Mouse (Mus musculus) olfactory bulb, adult 2 months (tissue): ENCODE results near the gene Nepro.

ENCODE experiments used
- CTCF ChIP-seq: fragments of 200-500 bp; IDR thresholded peaks from 2 replicates; pipeline ENCODE4 v1.5.1; 2012; ENCODE audit warnings: low read depth, mild to moderate bottlenecking, low read length, moderate library complexity; ENCODE audit not compliant: insufficient read depth
- POLR2A ChIP-seq: fragments of 200-500 bp; IDR thresholded peaks from 2 replicates; pipeline ENCODE4 v1.6.1; 2012; ENCODE audit warnings: mild to moderate bottlenecking, low read depth, low read length, moderate library complexity; ENCODE audit not compliant: insufficient read depth

DNA sequence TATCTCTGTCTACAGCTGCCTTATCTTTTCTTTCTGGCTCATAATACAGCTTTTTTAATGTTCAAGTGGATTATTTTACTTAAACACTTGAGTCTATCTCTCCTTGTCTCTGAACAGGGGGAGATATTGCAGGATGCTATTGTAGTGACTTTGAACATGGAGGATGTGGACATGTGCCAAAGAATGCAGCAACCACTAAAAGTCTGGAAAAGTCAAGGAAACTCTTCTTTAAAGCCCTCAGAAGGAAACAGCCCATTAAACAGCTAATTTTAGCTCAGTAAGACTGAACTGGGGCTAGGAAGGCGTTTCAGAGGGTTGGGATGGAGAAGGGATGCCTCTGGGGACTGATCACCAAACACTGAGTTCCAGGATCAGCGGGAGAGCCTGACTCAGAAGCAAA lies 1.4 kb upstream of the Nepro start:
- no peak for TF ChIP-seq CTCF
- TF ChIP-seq POLR2A, result no peak
